Mouse (Mus musculus) lung, adult 2 months (tissue): ENCODE data around the gene Wbp4. TPM values are rescaled to one million over a fixed set of nuclear protein-coding genes. Genes with fewer than 3 reads are reported as not detected.
A peak's percentile ranks its signal among the peaks of the same experiment; 100 is the strongest.

Source experiments
- DNase-seq: peaks from one replicate; pipeline ENCODE4 v3.0.0; 2022
- H3K4me1 ChIP-seq: fragments of 200-500 bp; 2 replicates; pipeline ENCODE4 v1.6.1; 2011; ENCODE audit warnings: low read length; ENCODE audit not compliant: control insufficient read depth, insufficient read depth
- H3K4me3 ChIP-seq: fragments of 200-500 bp; replicated peaks from 2 replicates; pipeline ENCODE3; 2011; ENCODE audit warnings: low read depth, mild to moderate bottlenecking, control low read depth, low read length; ENCODE audit errors: extremely low read depth
- CTCF ChIP-seq: fragments of 200-500 bp; IDR thresholded peaks from 2 replicates; pipeline ENCODE4 v1.5.1; 2011; ENCODE audit warnings: mild to moderate bottlenecking, low read length, control low read depth; ENCODE audit not compliant: insufficient read depth
- POLR2A ChIP-seq: fragments of 200-500 bp; IDR thresholded peaks from 2 replicates; pipeline ENCODE4 v1.6.1; 2011; ENCODE audit warnings: low read depth, mild to moderate bottlenecking, control low read depth, low read length, borderline replicate concordance; ENCODE audit errors: extremely low read depth
- WGBS: fragments of 180-500 bp; shearing (Covaris S2); methylation state at CpG from one replicate; pipeline ENCODE4 v1.1.7; 2018; 5-methylcytosine and 5-hydroxymethylcytosine counted together
- polyA plus RNA-seq: library from polyadenylated mRNA; depleted of rRNA; stranded (reverse); fragments of >200 nt; gene quantifications from 2 replicates; pipeline ENCODE4 v1.2.3, GENCODE M21; 2012

Wbp4 gene
- polyA plus RNA-seq, 1 experiment: 6.6 TPM

- peak; percentile 51 for DNase-seq
- WGBS: 13% methylated on average over 19 of the region's 19 CpGs
- peaks cover 28% of the 10 kb centered on the region for H3K4me1 ChIP-seq
- peak overlapping the region; percentile 53 for H3K4me3 ChIP-seq
- 0 out of 2 replicates have a peak, but pooled peaks have one; percentile 17 for TF ChIP-seq CTCF
- no peak for TF ChIP-seq POLR2A
Observed at GRCm38 (mm10) chr14:79486993-79487731, 5.8 kb upstream of the Wbp4 start.

- WGBS: 34% methylated on average over 8 of the region's 8 CpGs
- H3K4me1 ChIP-seq: peaks cover 28% of the 10 kb centered on the region
- no peak overlapping the region for H3K4me3 ChIP-seq
- no peak for DNase-seq
- no peak for TF ChIP-seq POLR2A
- TF ChIP-seq CTCF: no peak
Observed at GRCm38 (mm10) chr14:79486617-79486992, 5.3 kb upstream of the Wbp4 start.

DNA sequence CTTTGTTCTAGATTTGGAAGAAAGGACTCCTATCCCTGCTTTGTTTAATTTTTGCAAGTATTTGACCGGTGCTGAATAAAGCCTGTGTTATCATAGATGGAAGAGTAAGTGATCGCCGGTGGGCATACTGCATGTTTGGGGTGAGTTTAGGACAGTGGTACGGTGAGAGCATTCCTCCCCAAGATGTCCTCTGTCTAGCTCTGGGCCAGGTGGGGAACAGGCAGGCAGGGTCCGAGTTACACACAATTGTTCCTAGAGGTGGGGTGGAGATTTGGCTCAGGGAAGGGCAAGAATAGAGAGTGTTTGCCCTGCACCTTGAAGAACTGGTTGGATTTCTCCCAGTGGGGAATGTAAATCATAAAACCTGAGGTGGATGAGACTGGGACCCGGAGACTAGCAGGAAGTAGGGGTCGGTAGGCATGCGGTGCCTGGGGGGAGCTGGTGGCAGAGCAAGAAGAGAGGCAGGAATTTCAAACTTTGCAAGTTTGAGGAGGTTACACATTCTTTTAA lies 2.3 kb upstream of the Wbp4 start:
- 40% methylated on average over 8 of the region's 8 CpGs for WGBS

DNA sequence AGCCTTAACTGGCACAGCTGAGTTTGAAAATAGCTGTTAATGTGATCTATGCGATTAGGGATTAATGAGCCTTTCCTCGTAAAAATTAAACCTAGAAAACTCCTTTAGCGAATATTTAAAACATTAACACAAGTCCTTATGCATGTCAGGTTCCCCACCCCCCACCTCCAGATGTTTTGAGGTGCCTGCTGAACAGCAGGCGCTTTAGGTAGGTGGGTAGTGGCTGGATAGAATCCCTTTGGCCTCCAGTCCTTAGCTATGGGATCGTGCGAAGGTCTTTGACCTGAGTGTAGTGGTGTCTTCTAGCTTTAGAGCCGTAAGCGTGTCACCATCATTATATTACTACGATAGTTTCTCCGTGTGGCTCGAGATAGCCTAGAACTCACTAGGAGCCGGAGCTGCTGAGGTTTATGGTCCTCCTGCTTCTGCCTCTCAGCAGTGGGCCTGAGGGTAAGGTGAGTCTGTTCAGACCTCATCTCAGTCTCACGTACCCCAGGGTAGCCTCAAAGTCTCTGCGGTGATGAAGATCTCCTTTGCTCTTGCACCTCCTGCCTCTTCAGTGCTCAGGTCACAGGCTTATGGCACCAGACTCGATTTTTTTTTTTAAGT lies 1.5 kb upstream of the Wbp4 start:
- peak; percentile 46 for DNase-seq
- Histone ChIP-seq H3K4me3 (peak overlapping the region; percentile 48), H3K4me1 (peaks cover 16% of the 10 kb centered on the region)
- no peak for TF ChIP-seq CTCF
- TF ChIP-seq POLR2A: no peak
- WGBS: 16% methylated on average over 15 of the region's 15 CpGs

More for the DNA sequence above, 2.3 kb upstream of the Wbp4 start:
- peak overlapping the region; percentile 1 for H3K4me3 ChIP-seq
- TF ChIP-seq CTCF (no peak), POLR2A (no peak)
- peaks cover 21% of the 10 kb centered on the region for H3K4me1 ChIP-seq
- DNase-seq: peak; percentile 45

- DNase-seq: peak; percentile 45
- Histone ChIP-seq H3K4me3 (peak overlapping the region; percentile 91), H3K4me1 (peaks cover 14% of the 10 kb centered on the region)
- TF ChIP-seq POLR2A: no peak
- TF ChIP-seq CTCF: no peak
- under 1% methylated on average over 11 of the region's 11 CpGs for WGBS
Observed at GRCm38 (mm10) chr14:79482251-79482661, 936 bp upstream of the Wbp4 start.

- DNase-seq: peak; percentile 99
- H3K4me3 ChIP-seq: peak within 1 kb of the TSS; percentile 91
- WGBS: 1% methylated on average over 93 of the region's 96 CpGs
- H3K4me1 ChIP-seq: peaks cover 10% of the 10 kb centered on the region
- TF ChIP-seq CTCF: no peak
- TF ChIP-seq POLR2A: peak; percentile 91
Observed at GRCm38 (mm10) chr14:79480624-79481338, 539 bp downstream of the Wbp4 start, which contains the start of gene Elf1. Gene Elf1, plus strand, starts transcription at chr14:79481194.

DNA sequence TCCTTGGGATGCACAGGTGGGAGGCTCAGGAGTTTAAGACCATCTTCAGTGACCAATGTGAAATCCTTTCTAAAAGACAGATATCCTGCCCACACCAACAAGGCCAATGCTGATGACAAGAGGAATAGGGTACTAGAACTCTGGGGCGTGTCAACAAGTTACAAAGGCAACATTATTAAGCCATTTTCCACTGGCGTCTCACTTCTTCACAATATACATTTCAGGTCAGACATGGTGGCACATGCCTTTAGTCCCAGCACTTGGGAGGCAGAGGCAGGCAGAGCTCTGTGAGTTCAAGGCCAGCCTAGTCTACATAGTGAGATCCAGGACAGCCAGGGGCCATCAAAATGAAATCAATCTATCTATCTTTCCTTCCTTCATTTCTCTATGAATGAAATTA lies 7.9 kb downstream of the Wbp4 start:
- no peak for TF ChIP-seq POLR2A
- TF ChIP-seq CTCF: no peak
- Histone ChIP-seq H3K4me1 (no peaks in the 10 kb centered on the region), H3K4me3 (no peak overlapping the region)
- 83% methylated on average over 2 of the region's 2 CpGs for WGBS
- no peak for DNase-seq

DNA sequence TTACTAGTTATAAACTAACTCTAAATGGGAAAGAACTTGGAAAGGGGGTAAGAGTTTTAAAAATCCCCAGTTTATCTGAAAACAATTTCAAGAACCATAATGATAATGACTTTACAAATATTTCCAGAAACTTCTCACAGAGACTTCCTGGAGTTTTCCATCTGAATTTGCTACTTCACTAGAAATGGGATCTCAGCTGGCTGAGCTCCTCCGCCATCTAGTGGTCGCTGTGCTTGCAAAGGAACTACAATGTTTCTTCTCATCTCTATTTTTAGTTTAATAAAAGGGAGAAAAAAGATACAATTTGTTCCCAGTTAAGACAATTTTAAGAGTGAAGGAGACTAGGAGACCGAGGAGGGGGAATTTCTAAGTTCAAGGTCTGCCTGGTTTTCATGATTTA lies 13.7 kb downstream of the Wbp4 start:
- TF ChIP-seq POLR2A (no peak), CTCF (peak; percentile 79)
- WGBS: 16% methylated on average over 3 of the region's 3 CpGs
- H3K4me1 ChIP-seq: no peaks in the 10 kb centered on the region
- H3K4me3 ChIP-seq: no peak overlapping the region
- no peak for DNase-seq

DNA sequence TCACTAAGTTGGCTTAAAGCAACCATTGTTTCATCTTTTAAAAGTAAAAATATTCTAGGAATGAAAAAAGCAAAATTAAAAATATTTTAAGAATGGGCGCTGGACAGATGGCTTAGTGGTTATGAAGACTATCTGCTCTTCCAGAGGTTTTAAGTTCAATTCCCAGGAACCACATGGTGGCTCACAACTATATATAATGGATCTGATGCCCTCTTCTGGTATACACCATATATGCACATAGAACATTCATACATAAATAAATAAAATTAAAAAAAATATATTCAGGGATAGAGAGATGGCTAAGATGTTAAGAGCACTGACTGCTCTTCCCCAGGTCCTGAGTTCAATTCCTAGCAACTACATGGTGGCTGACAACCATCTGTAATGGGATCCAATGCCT lies 15.7 kb downstream of the Wbp4 start:
- 83% methylated on average over 1 of the region's 1 CpGs for WGBS
- no peak for DNase-seq
- TF ChIP-seq CTCF: no peak
- no peak for TF ChIP-seq POLR2A
- Histone ChIP-seq H3K4me1 (no peaks in the 10 kb centered on the region), H3K4me3 (no peak overlapping the region)
